Mouse (Mus musculus): Measurements from ENCODE around the gene Epb41. TPM values are rescaled to one million over a fixed set of nuclear protein-coding genes. Genes with fewer than 3 reads are reported as not detected.

Gene Epb41
- total RNA-seq, 2 experiments from 2014 or later: 70.2 to 77.8 TPM

- DNase-seq: no peak
- intact Hi-C loops (cut with DNase I): no loop called here
These were observed 52.5 kb downstream of the Epb41 start for GRCm38 (mm10) chr4:132022639-132023038.

- intact Hi-C loops (cut with DNase I): no loop called here
- no peak for DNase-seq
These were observed 53.2 kb downstream of the Epb41 start for GRCm38 (mm10) chr4:132021883-132022282.

GRCm38 (mm10) chr4:132018547-132018946 lies 56.6 kb downstream of the Epb41 start:
- no peak for DNase-seq
- intact Hi-C loops (cut with DNase I): no loop called here

- intact Hi-C loops (cut with DNase I): no loop called here
- no peak for DNase-seq
These were observed 59.7 kb downstream of the Epb41 start for GRCm38 (mm10) chr4:132015374-132015773.

GRCm38 (mm10) chr4:132011619-132012018 lies 63.5 kb downstream of the Epb41 start:
- no peak for DNase-seq
- intact Hi-C loops (cut with DNase I): no loop called here

GRCm38 (mm10) chr4:132010416-132010815 lies 64.7 kb downstream of the Epb41 start:
- DNase-seq: no peak
- intact Hi-C loops (cut with DNase I): no loop called here

- no peak for DNase-seq
- intact Hi-C loops (cut with DNase I): no loop called here
These were observed 66.9 kb downstream of the Epb41 start for GRCm38 (mm10) chr4:132008191-132008590.

- intact Hi-C loops (cut with DNase I): no loop called here
- DNase-seq: no peak
These were observed 68.0 kb downstream of the Epb41 start for GRCm38 (mm10) chr4:132007123-132007522.

GRCm38 (mm10) chr4:131998641-131999040 lies 76.5 kb downstream of the Epb41 start:
- intact Hi-C loops (cut with DNase I): no loop called here

GRCm38 (mm10) chr4:131997476-131997875 lies 77.6 kb downstream of the Epb41 start:
- no peak for DNase-seq
- intact Hi-C loops (cut with DNase I): no loop called here

More at GRCm38 (mm10) chr4:131998641-131999040, 76.5 kb downstream of the Epb41 start:
- DNase-seq: no peak

GRCm38 (mm10) chr4:131996985-131997384 lies 78.1 kb downstream of the Epb41 start:
- no peak for DNase-seq
- intact Hi-C loops (cut with DNase I): no loop called here

GRCm38 (mm10) chr4:131993792-131994191 lies 81.3 kb downstream of the Epb41 start:
- intact Hi-C loops (cut with DNase I): no loop called here
- peak; percentile 13 for DNase-seq

- DNase-seq: peak; percentile 14
- intact Hi-C loops (cut with DNase I): no loop called here
These were observed 92.1 kb downstream of the Epb41 start for GRCm38 (mm10) chr4:131982881-131983538.

GRCm38 (mm10) chr4:131981755-131982154 lies 93.4 kb downstream of the Epb41 start:
- DNase-seq: no peak
- intact Hi-C loops (cut with DNase I): no loop called here

- intact Hi-C loops (cut with DNase I): loop anchor here (2.0 kb wide), 1 partner anchor 102 kb away; no protein-coding TSS in a partner anchor
- DNase-seq: peak; percentile 72
These were observed 97.9 kb downstream of the Epb41 start for GRCm38 (mm10) chr4:131977201-131977600.

- intact Hi-C loops (cut with DNase I): no loop called here
- no peak for DNase-seq
These were observed 104.8 kb downstream of the Epb41 start for GRCm38 (mm10) chr4:131970244-131970853.

GRCm38 (mm10) chr4:131968873-131969272 lies 106.2 kb downstream of the Epb41 start:
- intact Hi-C loops (cut with DNase I): no loop called here
- DNase-seq: no peak

- intact Hi-C loops (cut with DNase I): no loop called here
- no peak for DNase-seq
These were observed 118.0 kb downstream of the Epb41 start for GRCm38 (mm10) chr4:131957161-131957560.

GRCm38 (mm10) chr4:131950657-131951056 lies 124.5 kb downstream of the Epb41 start:
- DNase-seq: no peak
- intact Hi-C loops (cut with DNase I): no loop called here

GRCm38 (mm10) chr4:131949903-131950302 lies 125.2 kb downstream of the Epb41 start:
- intact Hi-C loops (cut with DNase I): no loop called here
- DNase-seq: no peak

- intact Hi-C loops (cut with DNase I): no loop called here
- DNase-seq: no peak
These were observed 127.3 kb downstream of the Epb41 start for GRCm38 (mm10) chr4:131947848-131948247.

GRCm38 (mm10) chr4:131940846-131941245 lies 134.3 kb downstream of the Epb41 start:
- intact Hi-C loops (cut with DNase I): no loop called here
- no peak for DNase-seq
